In the genomic region with DNA sequence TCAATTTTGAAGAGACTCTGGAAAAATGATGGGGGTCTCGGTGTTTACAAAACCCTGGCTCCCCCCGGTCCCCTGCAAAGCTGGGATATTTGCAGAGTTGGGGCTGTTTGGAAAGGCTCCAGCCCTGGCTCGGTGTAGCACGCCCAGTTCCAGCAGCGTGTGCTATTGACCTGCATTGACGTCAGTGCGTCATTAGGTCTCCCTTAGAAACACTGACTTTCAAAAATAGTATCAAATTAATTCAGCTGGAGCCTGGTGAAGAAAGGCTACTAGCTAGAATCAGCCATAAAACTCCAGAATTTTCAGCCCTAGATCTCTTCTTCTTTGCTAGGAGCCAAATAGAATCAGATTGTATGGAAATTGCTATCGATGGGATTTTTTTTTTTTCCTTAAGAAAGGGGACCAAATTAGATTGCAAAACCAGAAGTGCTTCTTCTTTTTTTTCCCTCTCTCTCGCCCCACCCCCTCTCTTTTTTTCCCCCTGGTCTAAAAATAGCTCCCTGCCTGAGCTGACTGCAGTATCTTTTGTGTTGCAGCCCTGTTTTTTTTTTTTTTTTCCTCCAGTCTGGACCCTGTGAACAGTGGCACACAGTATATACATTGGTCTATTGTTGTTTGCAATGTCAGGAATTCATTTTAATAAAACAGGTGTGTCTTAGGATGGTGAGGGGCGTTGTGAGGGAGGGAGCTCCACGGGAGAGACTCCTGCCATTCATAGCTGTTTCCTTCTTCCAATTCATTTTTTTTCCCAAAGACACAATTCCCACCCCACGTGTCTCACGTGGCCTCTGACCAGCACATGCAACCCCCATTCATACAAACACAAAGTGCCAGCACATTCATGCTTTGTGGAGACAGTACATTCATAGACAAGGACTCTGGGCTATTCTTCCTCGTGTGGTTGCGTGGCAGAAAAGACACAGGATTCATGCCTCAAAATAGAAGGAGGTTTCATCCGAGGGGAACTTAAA, we compare ENCODE assay signal across 8 mouse cellular contexts.
DNase-seq lines count a peak whose midpoint lies in the region; ATAC-seq and TF ChIP-seq lines count a peak whose summit lies in the region.

No protein-coding gene starts in this region.

- TF ChIP-seq CTCF in kidney, adult 2 months (conservative IDR thresholded peaks at IDR 0.05; ENCODE audit: insufficient read depth, insufficient read length, low read depth, low read length): no peak

- no peaks in the 10 kb centered on the region for H3K36me3 ChIP-seq in kidney, adult 2 months (ENCODE audit: control insufficient read depth, insufficient read depth, low read length)
- H3K36me3 ChIP-seq in liver, embryonic 16.5 days (ENCODE audit: control insufficient read depth, insufficient read depth): no peaks in the 10 kb centered on the region
- no peaks in the 10 kb centered on the region for H3K36me3 ChIP-seq in neural tube, embryonic 15.5 days

- 0 out of 2 replicates have a peak overlapping the region, but pooled peaks have one; percentile 7 for H3K4me2 ChIP-seq in liver, embryonic 16.5 days (ENCODE audit: low read depth, low read length)
- H3K4me2 ChIP-seq in neural tube, embryonic 15.5 days: peak overlapping the region; percentile 81

- WGBS in kidney, adult 2 months: 12% methylated on average over 16 of the region's 16 CpGs
- 7% methylated on average over 16 of the region's 16 CpGs for WGBS in liver, embryonic 16.5 days (ENCODE audit: insufficient replicate concordance)
- 2% methylated on average over 16 of the region's 16 CpGs for WGBS in neural tube, embryonic 15.5 days

- no peaks in the 10 kb centered on the region for H3K9me3 ChIP-seq in liver, embryonic 16.5 days (replicated peaks; ENCODE audit: control insufficient read depth, low read length)
- no peaks in the 10 kb centered on the region for H3K9me3 ChIP-seq in neural tube, embryonic 15.5 days (replicated peaks)

- no peak for ATAC-seq in liver, embryonic 16.5 days (ENCODE audit: low read depth)
- peak; percentile 82 for ATAC-seq in neural tube, embryonic 15.5 days (ENCODE audit: low FRiP score)
- ATAC-seq in erythroid progenitor cell, adult 5-6 weeks (replicated peaks; ENCODE audit: low FRiP score, poor library complexity, severe bottlenecking): no peak

- 0 out of 2 replicates have a peak, but pooled peaks cover 2% of the 10 kb centered on the region for H3K4me1 ChIP-seq in kidney, adult 2 months (ENCODE audit: control insufficient read depth, insufficient read depth, low read length)
- no peaks in the 10 kb centered on the region; the same call in 1 of the 2 replicates for H3K4me1 ChIP-seq in liver, embryonic 16.5 days (ENCODE audit: control insufficient read depth, low read depth, low read length)
- H3K4me1 ChIP-seq in neural tube, embryonic 15.5 days: peaks cover 50% of the 10 kb centered on the region

- H3K4me3 ChIP-seq in kidney, adult 2 months (ENCODE audit: insufficient read depth, low read depth, low read length): no peak overlapping the region
- H3K4me3 ChIP-seq in liver, embryonic 16.5 days (ENCODE audit: low read depth, low read length): no peak overlapping the region
- peak overlapping the region; percentile 38 for H3K4me3 ChIP-seq in neural tube, embryonic 15.5 days (replicated peaks)

- no peak for TF ChIP-seq POLR2A in kidney, adult 2 months (IDR thresholded peaks at IDR 0.05; ENCODE audit: low read depth, low read length)

- DNase-seq in adrenal gland, adult 18-20 months (ENCODE audit: low spot score in 2 of 2): peak; percentile 39 to 49
- DNase-seq in adrenal gland, postnatal 4 days (ENCODE audit: low spot score in 2 of 2): no peak
- DNase-seq in cerebellum, postnatal 10 days: peak; percentile 84 to 86
- DNase-seq in heart, adult 8-10 months (ENCODE audit: low spot score): peak; percentile 40
- DNase-seq in kidney, adult 2 months: peak; percentile 68

- H3K27ac ChIP-seq in kidney, adult 2 months (ENCODE audit: insufficient read depth, low read depth, low read length): no peak overlapping the region
- no peak overlapping the region for H3K27ac ChIP-seq in liver, embryonic 16.5 days (ENCODE audit: low read length)
- peak overlapping the region; percentile 88 for H3K27ac ChIP-seq in neural tube, embryonic 15.5 days (replicated peaks)

- H3K9ac ChIP-seq in liver, embryonic 16.5 days (ENCODE audit: low read depth, low read length): no peak overlapping the region
- H3K9ac ChIP-seq in neural tube, embryonic 15.5 days (replicated peaks): peak overlapping the region; percentile 46

- H3K27me3 ChIP-seq in kidney, adult 2 months (replicated peaks; ENCODE audit: control insufficient read depth, insufficient read depth, low read length): peaks cover 2% of the 10 kb centered on the region; the same call in 1 of the 2 replicates
- peaks cover 24% of the 10 kb centered on the region for H3K27me3 ChIP-seq in liver, embryonic 16.5 days (ENCODE audit: control insufficient read depth, insufficient read depth, low read depth, low read length)
- H3K27me3 ChIP-seq in neural tube, embryonic 15.5 days (replicated peaks): no peaks in the 10 kb centered on the region

Comparison
In these comparisons a context has a peak if more than half of its experiments do, and no peak if none do; other contexts are left out.
1. DNase-seq: peak in adrenal gland, adult 18-20 months (2 of 2), cerebellum, postnatal 10 days (2 of 2), heart, adult 8-10 months (single experiment) and kidney, adult 2 months (single experiment); none in adrenal gland, postnatal 4 days (0 of 2).